Mouse (Mus musculus): ENCODE data around the gene Tbx1. TPM values are rescaled to one million over a fixed set of nuclear protein-coding genes. Genes with fewer than 3 reads are reported as not detected.

Tbx1 gene
- polyA plus RNA-seq, 1 experiment from 2014 or later = 1.1 TPM

DNA sequence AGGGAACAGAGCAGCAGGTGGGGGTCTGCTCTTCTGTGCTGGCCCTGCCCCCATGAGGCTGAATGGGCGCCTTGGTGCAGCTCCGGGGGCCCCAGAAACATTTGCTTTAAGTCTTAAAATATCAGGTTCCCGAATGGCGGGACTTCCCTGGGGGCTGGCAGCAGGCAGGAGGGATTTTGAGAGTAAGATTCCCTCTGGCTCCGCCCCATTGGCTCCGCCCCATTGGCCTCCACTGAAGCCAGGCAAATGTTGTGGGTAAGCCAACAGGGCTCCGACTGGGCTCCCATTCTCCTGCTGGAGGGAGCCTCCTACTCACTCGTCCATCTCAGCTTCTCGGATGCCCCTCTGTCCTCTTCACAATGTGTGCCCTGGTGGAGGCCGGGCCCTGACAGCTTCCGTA is 17.8 kb upstream of the Tbx1 start:
- no peaks in the 10 kb centered on the region for H3K36me3 ChIP-seq (ENCODE audit: control insufficient read depth, insufficient read depth, low read length)
- H3K4me3 ChIP-seq (ENCODE audit: low read depth, low read length) = no peak overlapping the region
- peak overlapping the region; percentile 8; the same call in 1 of the 2 replicates for H3K4me2 ChIP-seq (replicated peaks; ENCODE audit: low read depth, low read length)
- no peaks in the 10 kb centered on the region for H3K27me3 ChIP-seq (ENCODE audit: control insufficient read depth, insufficient read depth, low read length)
- no peaks in the 10 kb centered on the region for H3K9me3 ChIP-seq (ENCODE audit: control insufficient read depth, low read depth, low read length)
- peaks cover 35% of the 10 kb centered on the region for H3K4me1 ChIP-seq (ENCODE audit: control insufficient read depth, insufficient read depth, low read length)
- WGBS = 15% methylated on average over 11 of the region's 11 CpGs
- H3K27ac ChIP-seq (ENCODE audit: low read length) = no peak overlapping the region
- no peak overlapping the region for H3K9ac ChIP-seq (replicated peaks; ENCODE audit: low read depth, low read length)
- ATAC-seq (ENCODE audit: insufficient number of reproducible peaks, insufficient read depth, low FRiP score, low read depth) = no peak

DNA sequence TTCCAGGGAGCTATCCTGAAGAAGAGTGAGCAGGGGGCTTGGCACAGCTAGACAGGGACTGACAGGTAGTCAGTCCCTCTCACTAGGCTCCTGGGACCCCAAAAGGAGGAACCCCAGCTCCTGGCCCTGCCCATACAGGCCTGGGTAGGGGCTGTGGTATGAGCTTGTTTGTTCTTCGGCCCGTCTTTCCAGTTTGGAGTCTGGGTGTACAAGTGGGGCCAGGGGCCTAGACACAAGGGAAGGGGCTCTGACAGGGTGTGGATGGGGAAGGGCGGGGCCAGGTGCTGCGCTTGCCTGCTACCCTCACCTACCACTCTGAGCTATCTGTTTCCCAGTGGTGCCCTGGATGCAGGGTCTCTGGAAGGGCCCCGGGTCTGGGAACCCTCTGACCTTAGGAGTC is 15.2 kb upstream of the Tbx1 start:
- Histone ChIP-seq H3K4me1 (ENCODE audit: control insufficient read depth, insufficient read depth, low read length) (peaks cover 18% of the 10 kb centered on the region; the same call in 1 of the 2 replicates), H3K4me2 (replicated peaks; ENCODE audit: low read depth, low read length) (0 out of 2 replicates have a peak overlapping the region, but pooled peaks have one; percentile 14), H3K36me3 (ENCODE audit: control insufficient read depth, insufficient read depth, low read length) (no peaks in the 10 kb centered on the region), H3K27ac (ENCODE audit: low read length) (peak overlapping the region; percentile 52), H3K4me3 (ENCODE audit: low read depth, low read length) (no peak overlapping the region), H3K9me3 (ENCODE audit: control insufficient read depth, low read depth, low read length) (no peaks in the 10 kb centered on the region), H3K27me3 (ENCODE audit: control insufficient read depth, insufficient read depth, low read length) (no peaks in the 10 kb centered on the region), H3K9ac (replicated peaks; ENCODE audit: low read depth, low read length) (no peak overlapping the region)
- WGBS = 55% methylated on average over 5 of the region's 5 CpGs
- ATAC-seq (ENCODE audit: insufficient number of reproducible peaks, insufficient read depth, low FRiP score, low read depth) = peak; percentile 62

DNA sequence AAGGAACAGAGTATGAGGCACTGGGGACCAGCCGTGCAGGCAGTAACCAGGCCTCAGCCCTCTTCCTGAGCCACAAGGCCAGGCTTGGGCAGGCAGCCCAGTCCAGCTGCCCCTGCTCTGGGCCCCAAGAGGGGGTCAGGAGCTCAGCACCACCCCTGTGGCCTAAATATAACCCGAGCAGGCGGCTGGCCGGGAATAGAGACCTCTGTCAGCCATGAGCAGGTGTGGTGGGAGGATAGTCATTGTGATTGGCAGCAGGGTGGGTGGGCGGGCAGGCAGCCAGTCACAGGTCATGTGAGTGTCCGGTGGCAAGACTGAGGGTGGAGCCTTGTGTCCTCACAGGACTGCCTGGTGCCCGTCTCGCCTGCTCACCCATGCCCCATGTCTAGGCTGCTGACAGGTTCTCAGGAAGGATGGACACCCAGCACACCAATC is 13.8 kb upstream of the Tbx1 start:
- Histone ChIP-seq H3K4me3 (ENCODE audit: low read depth, low read length) (no peak overlapping the region), H3K9me3 (ENCODE audit: control insufficient read depth, low read depth, low read length) (no peaks in the 10 kb centered on the region), H3K27me3 (ENCODE audit: control insufficient read depth, insufficient read depth, low read length) (no peaks in the 10 kb centered on the region), H3K4me2 (replicated peaks; ENCODE audit: low read depth, low read length) (no peak overlapping the region), H3K27ac (ENCODE audit: low read length) (no peak overlapping the region; the same call in 1 of the 2 replicates), H3K36me3 (ENCODE audit: control insufficient read depth, insufficient read depth, low read length) (no peaks in the 10 kb centered on the region), H3K9ac (replicated peaks; ENCODE audit: low read depth, low read length) (no peak overlapping the region), H3K4me1 (ENCODE audit: control insufficient read depth, insufficient read depth, low read length) (peaks cover 18% of the 10 kb centered on the region; the same call in 1 of the 2 replicates)
- WGBS = 50% methylated on average over 8 of the region's 8 CpGs
- ATAC-seq (ENCODE audit: insufficient number of reproducible peaks, insufficient read depth, low FRiP score, low read depth) = 0 out of 2 replicates have a peak, but pooled peaks have one; percentile 10

DNA sequence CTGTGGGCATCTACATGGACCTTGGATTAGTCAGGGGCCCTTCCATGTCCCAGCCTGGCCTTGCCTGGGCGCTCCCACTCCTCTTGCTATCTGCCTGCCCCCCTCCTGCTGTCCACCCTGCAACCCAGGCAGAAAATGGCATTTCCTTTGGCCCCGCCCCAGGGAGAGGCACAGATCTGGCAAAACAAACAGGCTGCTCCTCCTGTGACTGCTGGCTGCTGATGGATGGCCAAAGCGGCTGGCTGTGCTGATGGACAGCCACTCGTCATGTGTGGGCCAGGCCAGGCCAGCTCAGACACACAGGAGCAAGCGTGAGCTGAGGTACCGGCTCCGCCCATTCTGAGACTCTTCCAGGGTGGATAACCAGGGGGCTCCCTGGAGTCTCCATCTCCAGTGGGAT is 11.0 kb upstream of the Tbx1 start:
- no peak overlapping the region for H3K4me2 ChIP-seq (replicated peaks; ENCODE audit: low read depth, low read length)
- H3K4me1 ChIP-seq (ENCODE audit: control insufficient read depth, insufficient read depth, low read length) = peaks cover 10% of the 10 kb centered on the region; the same call in 1 of the 2 replicates
- no peaks in the 10 kb centered on the region for H3K9me3 ChIP-seq (ENCODE audit: control insufficient read depth, low read depth, low read length)
- no peaks in the 10 kb centered on the region for H3K36me3 ChIP-seq (ENCODE audit: control insufficient read depth, insufficient read depth, low read length)
- no peak overlapping the region for H3K9ac ChIP-seq (replicated peaks; ENCODE audit: low read depth, low read length)
- H3K27ac ChIP-seq (ENCODE audit: low read length) = no peak overlapping the region
- H3K27me3 ChIP-seq (ENCODE audit: control insufficient read depth, insufficient read depth, low read length) = no peaks in the 10 kb centered on the region
- H3K4me3 ChIP-seq (ENCODE audit: low read depth, low read length) = no peak overlapping the region
- no peak; the same call in 1 of the 2 replicates for ATAC-seq (ENCODE audit: insufficient number of reproducible peaks, insufficient read depth, low FRiP score, low read depth)
- WGBS = 53% methylated on average over 7 of the region's 7 CpGs

DNA sequence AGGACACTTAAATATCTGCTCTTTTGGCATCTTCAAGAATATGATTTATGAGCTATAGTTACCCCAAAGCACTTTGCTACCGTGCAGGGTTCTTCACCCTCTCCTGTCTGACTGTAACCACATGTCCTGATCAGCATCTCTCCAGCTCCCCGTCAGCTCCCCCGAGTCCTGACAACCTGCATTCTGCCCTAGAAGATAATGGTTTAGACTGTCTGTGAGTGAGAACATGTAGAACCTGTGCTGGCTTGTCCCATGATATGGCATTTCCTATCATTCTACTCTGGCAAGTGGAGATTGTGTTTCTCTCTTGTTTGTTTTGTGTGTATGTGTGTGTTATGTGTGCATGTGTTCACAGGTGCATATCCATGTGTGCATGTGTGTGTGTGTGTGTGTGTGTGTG is 7.5 kb upstream of the Tbx1 start:
- H3K36me3 ChIP-seq (ENCODE audit: control insufficient read depth, insufficient read depth, low read length) = no peaks in the 10 kb centered on the region
- H3K9ac ChIP-seq (replicated peaks; ENCODE audit: low read depth, low read length) = no peak overlapping the region
- no peak overlapping the region for H3K27ac ChIP-seq (ENCODE audit: low read length)
- H3K4me2 ChIP-seq (replicated peaks; ENCODE audit: low read depth, low read length) = no peak overlapping the region
- 64% methylated on average over 3 of the region's 3 CpGs for WGBS
- peaks cover 3% of the 10 kb centered on the region; the same call in 1 of the 2 replicates for H3K4me1 ChIP-seq (ENCODE audit: control insufficient read depth, insufficient read depth, low read length)
- no peaks in the 10 kb centered on the region for H3K9me3 ChIP-seq (ENCODE audit: control insufficient read depth, low read depth, low read length)
- H3K27me3 ChIP-seq (ENCODE audit: control insufficient read depth, insufficient read depth, low read length) = no peaks in the 10 kb centered on the region
- ATAC-seq (ENCODE audit: insufficient number of reproducible peaks, insufficient read depth, low FRiP score, low read depth) = no peak
- H3K4me3 ChIP-seq (ENCODE audit: low read depth, low read length) = no peak overlapping the region

DNA sequence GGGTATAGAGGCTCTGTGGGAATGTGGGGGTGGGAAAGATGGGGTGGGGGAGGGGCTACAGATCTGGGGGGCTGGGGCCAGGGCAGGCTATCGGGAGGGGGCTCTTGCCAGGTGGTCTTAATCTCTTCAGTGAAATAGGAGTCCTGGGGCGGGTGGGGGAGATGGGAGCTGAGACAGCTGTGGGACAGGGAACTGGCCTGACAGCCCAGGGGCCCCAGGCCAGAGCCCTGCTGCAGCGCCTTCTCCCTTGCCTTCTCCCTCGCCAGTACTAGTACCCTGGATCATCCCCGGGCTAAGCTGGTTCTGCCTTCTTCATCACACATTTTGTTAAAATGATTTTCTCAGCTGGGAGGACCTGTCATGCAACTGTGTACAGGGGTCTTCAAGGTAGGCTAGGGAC is 5.8 kb upstream of the Tbx1 start:
- Histone ChIP-seq H3K4me1 (ENCODE audit: control insufficient read depth, insufficient read depth, low read length) (peaks cover 9% of the 10 kb centered on the region; the same call in 1 of the 2 replicates), H3K4me3 (ENCODE audit: low read depth, low read length) (no peak overlapping the region), H3K4me2 (replicated peaks; ENCODE audit: low read depth, low read length) (no peak overlapping the region), H3K27ac (ENCODE audit: low read length) (no peak overlapping the region), H3K9ac (replicated peaks; ENCODE audit: low read depth, low read length) (no peak overlapping the region), H3K27me3 (ENCODE audit: control insufficient read depth, insufficient read depth, low read length) (peaks cover 5% of the 10 kb centered on the region), H3K36me3 (ENCODE audit: control insufficient read depth, insufficient read depth, low read length) (no peaks in the 10 kb centered on the region), H3K9me3 (ENCODE audit: control insufficient read depth, low read depth, low read length) (no peaks in the 10 kb centered on the region)
- 34% methylated on average over 5 of the region's 5 CpGs for WGBS
- peak; percentile 21; the same call in 1 of the 2 replicates for ATAC-seq (ENCODE audit: insufficient number of reproducible peaks, insufficient read depth, low FRiP score, low read depth)

DNA sequence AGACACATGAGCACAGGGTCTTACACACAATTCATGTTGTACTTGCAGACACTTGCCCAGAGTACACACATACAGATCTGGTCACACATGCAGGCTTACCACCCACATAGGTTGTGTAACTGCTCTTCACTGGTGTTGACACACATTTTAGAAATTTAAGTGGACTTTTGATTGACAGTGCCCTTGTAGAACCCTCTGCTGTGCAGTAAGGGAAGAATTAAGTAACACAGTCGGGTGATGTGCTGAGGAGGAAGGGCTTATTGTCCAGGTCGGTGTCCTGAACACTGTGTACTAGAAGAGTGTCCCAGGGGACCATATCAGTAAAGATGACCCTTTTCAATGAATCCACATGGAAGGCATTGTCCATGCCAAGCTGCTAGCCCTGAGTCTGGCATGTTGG is 3.5 kb upstream of the Tbx1 start:
- Histone ChIP-seq H3K9ac (replicated peaks; ENCODE audit: low read depth, low read length) (no peak overlapping the region), H3K36me3 (ENCODE audit: control insufficient read depth, insufficient read depth, low read length) (no peaks in the 10 kb centered on the region), H3K9me3 (ENCODE audit: control insufficient read depth, low read depth, low read length) (no peaks in the 10 kb centered on the region), H3K4me2 (replicated peaks; ENCODE audit: low read depth, low read length) (no peak overlapping the region), H3K4me3 (ENCODE audit: low read depth, low read length) (no peak overlapping the region), H3K27me3 (ENCODE audit: control insufficient read depth, insufficient read depth, low read length) (peaks cover 28% of the 10 kb centered on the region), H3K27ac (ENCODE audit: low read length) (no peak overlapping the region), H3K4me1 (ENCODE audit: control insufficient read depth, insufficient read depth, low read length) (peaks cover 15% of the 10 kb centered on the region; the same call in 1 of the 2 replicates)
- ATAC-seq (ENCODE audit: insufficient number of reproducible peaks, insufficient read depth, low FRiP score, low read depth) = no peak
- 82% methylated on average over 2 of the region's 2 CpGs for WGBS

DNA sequence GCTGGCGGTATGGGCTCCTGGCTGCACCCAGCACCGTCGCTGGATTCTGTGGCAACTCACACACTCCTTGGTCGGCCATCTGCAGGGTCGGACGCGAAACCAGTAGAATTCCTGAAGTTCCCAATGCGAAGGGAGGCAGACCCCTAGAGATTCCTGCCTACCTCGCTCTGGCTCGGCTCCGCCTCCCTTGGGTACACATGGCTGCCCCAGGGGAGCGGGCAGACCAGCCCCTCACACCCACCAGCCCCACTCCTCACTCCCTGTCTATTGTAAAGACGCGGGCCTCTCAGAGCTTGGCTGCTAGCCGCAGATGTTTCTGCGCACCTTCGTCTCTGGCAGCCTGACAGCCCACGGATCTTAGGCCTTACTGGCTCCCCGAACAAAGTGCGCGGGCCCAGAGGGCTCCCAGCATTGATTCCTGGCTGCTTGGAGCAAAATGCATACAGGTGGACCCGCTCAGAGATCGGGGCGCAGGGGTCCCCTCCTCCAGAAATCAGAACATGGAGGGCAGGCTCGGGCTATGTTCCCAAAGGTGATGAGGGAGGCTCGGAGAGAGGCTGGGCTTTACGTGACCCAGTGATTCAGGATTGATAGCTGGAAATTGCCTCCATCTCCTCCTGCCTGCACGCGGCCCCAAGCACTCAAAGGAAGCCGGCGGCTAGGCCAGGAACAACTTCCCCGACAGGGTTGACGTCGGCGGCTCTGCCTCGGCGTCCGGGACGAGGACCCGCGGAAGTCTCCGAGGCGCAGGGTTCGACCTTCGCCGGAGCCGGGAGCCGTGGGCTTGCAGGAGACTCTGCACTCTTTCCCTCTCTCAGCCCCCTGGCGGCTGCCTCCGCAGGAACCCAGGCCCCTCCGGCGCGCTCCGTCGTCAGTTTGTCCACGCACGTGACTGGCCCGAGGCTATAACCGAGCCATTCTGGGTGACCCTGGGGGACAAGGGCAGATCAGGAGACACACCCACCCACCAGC is 862 bp upstream of the Tbx1 start:
- peak overlapping the region; percentile 43 for H3K4me2 ChIP-seq (replicated peaks; ENCODE audit: low read depth, low read length)
- peaks cover 20% of the 10 kb centered on the region; the same call in 1 of the 2 replicates for H3K4me1 ChIP-seq (ENCODE audit: control insufficient read depth, insufficient read depth, low read length)
- H3K9ac ChIP-seq (replicated peaks; ENCODE audit: low read depth, low read length) = 0 out of 2 replicates have a peak overlapping the region, but pooled peaks have one; percentile 14
- no peak overlapping the region for H3K27ac ChIP-seq (ENCODE audit: low read length)
- peaks cover 40% of the 10 kb centered on the region for H3K27me3 ChIP-seq (ENCODE audit: control insufficient read depth, insufficient read depth, low read length)
- H3K36me3 ChIP-seq (ENCODE audit: control insufficient read depth, insufficient read depth, low read length) = no peaks in the 10 kb centered on the region
- 4% methylated on average over 59 of the region's 59 CpGs for WGBS
- no peaks in the 10 kb centered on the region for H3K9me3 ChIP-seq (ENCODE audit: control insufficient read depth, low read depth, low read length)
- ATAC-seq (ENCODE audit: insufficient number of reproducible peaks, insufficient read depth, low FRiP score, low read depth) = no peak; the same call in 1 of the 2 replicates
- peak overlapping the region; percentile 26; the same call in 1 of the 2 replicates for H3K4me3 ChIP-seq (ENCODE audit: low read depth, low read length)

Measured in stomach, embryonic 14.5 days (tissue).